8 mouse cellular contexts compared by ENCODE assay signal in genomic region chr6:38535788-38536187, GRCm38 (mm10). TPM values are rescaled to one million over a fixed set of nuclear protein-coding genes. Genes with fewer than 3 reads are reported as not detected.
DNase-seq lines count a peak whose midpoint lies in the region; ATAC-seq and TF ChIP-seq lines count a peak whose summit lies in the region.

No protein-coding gene starts in this region.

- no peak overlapping the region for H3K9ac ChIP-seq in kidney, embryonic 15.5 days
- H3K9ac ChIP-seq in embryonic facial prominence, embryonic 15.5 days, result no peak overlapping the region
- H3K9ac ChIP-seq in intestine, embryonic 16.5 days (ENCODE audit: low read depth, low read length), result no peak overlapping the region
- H3K9ac ChIP-seq in midbrain, postnatal 0 days (replicated peaks; ENCODE audit: low read length, poor library complexity, severe bottlenecking), result peak overlapping the region; percentile 79

- WGBS in kidney, embryonic 15.5 days, result 49% methylated on average over 1 of the region's 1 CpGs
- WGBS in embryonic facial prominence, embryonic 15.5 days, result 86% methylated on average over 1 of the region's 1 CpGs
- WGBS in intestine, embryonic 16.5 days, result 78% methylated on average over 1 of the region's 1 CpGs
- WGBS in midbrain, postnatal 0 days, result 70% methylated on average over 1 of the region's 1 CpGs

- H3K27me3 ChIP-seq in kidney, embryonic 15.5 days, result no peaks in the 10 kb centered on the region
- H3K27me3 ChIP-seq in embryonic facial prominence, embryonic 15.5 days, result no peaks in the 10 kb centered on the region
- no peaks in the 10 kb centered on the region for H3K27me3 ChIP-seq in intestine, embryonic 16.5 days (replicated peaks; ENCODE audit: control insufficient read depth, insufficient read depth, low read length)
- H3K27me3 ChIP-seq in midbrain, postnatal 0 days (ENCODE audit: insufficient read depth, low read length), result no peaks in the 10 kb centered on the region

- H3K36me3 ChIP-seq in kidney, embryonic 15.5 days, result peaks cover 12% of the 10 kb centered on the region; the same call in 1 of the 2 replicates
- peaks cover 4% of the 10 kb centered on the region; the same call in 1 of the 2 replicates for H3K36me3 ChIP-seq in embryonic facial prominence, embryonic 15.5 days
- no peaks in the 10 kb centered on the region for H3K36me3 ChIP-seq in intestine, embryonic 16.5 days (ENCODE audit: control insufficient read depth, insufficient read depth, low read length)
- H3K36me3 ChIP-seq in midbrain, postnatal 0 days (ENCODE audit: insufficient read depth, low read length), result 0 out of 2 replicates have a peak, but pooled peaks cover 6% of the 10 kb centered on the region

- peaks cover 14% of the 10 kb centered on the region for H3K4me1 ChIP-seq in kidney, embryonic 15.5 days
- peaks cover 5% of the 10 kb centered on the region for H3K4me1 ChIP-seq in embryonic facial prominence, embryonic 15.5 days
- H3K4me1 ChIP-seq in intestine, embryonic 16.5 days (ENCODE audit: control insufficient read depth, insufficient read depth, low read length), result 0 out of 2 replicates have a peak, but pooled peaks cover 4% of the 10 kb centered on the region
- no peaks in the 10 kb centered on the region for H3K4me1 ChIP-seq in midbrain, postnatal 0 days (ENCODE audit: insufficient read depth, low read length)

- TF ChIP-seq CTCF in midbrain, postnatal 0 days (IDR thresholded peaks at IDR 0.05), result no peak

- no peak for DNase-seq in kidney, adult 18-20 months
- no peak for DNase-seq in midbrain, postnatal 0 days (ENCODE audit: low spot score)
- DNase-seq in embryo, embryonic 11 days, result no peak
- no peak for DNase-seq in kidney, postnatal 14 days
- DNase-seq in spleen, postnatal 4 days (ENCODE audit: low spot score in 2 of 2), result no peak

- H3K9me3 ChIP-seq in kidney, embryonic 15.5 days (replicated peaks), result no peaks in the 10 kb centered on the region
- H3K9me3 ChIP-seq in embryonic facial prominence, embryonic 15.5 days (replicated peaks), result no peaks in the 10 kb centered on the region
- no peaks in the 10 kb centered on the region for H3K9me3 ChIP-seq in intestine, embryonic 16.5 days (ENCODE audit: control insufficient read depth, low read length)
- no peaks in the 10 kb centered on the region for H3K9me3 ChIP-seq in midbrain, postnatal 0 days (ENCODE audit: low read length)

- H3K27ac ChIP-seq in kidney, embryonic 15.5 days, result 0 out of 2 replicates have a peak overlapping the region, but pooled peaks have one; percentile 99
- H3K27ac ChIP-seq in embryonic facial prominence, embryonic 15.5 days (replicated peaks), result no peak overlapping the region
- no peak overlapping the region for H3K27ac ChIP-seq in intestine, embryonic 16.5 days (ENCODE audit: low read length)
- peak overlapping the region; percentile 95 for H3K27ac ChIP-seq in midbrain, postnatal 0 days (ENCODE audit: low read depth, low read length)

- H3K4me2 ChIP-seq in kidney, embryonic 15.5 days, result peak overlapping the region; percentile 80
- H3K4me2 ChIP-seq in embryonic facial prominence, embryonic 15.5 days (replicated peaks), result peak overlapping the region; percentile 61; the same call in 1 of the 2 replicates
- H3K4me2 ChIP-seq in intestine, embryonic 16.5 days (ENCODE audit: low read depth, low read length), result peak overlapping the region; percentile 68
- H3K4me2 ChIP-seq in midbrain, postnatal 0 days (ENCODE audit: low read depth, low read length, poor library complexity, severe bottlenecking), result peak overlapping the region; percentile 57

- ATAC-seq in kidney, embryonic 15.5 days (replicated peaks; ENCODE audit: low FRiP score), result no peak
- ATAC-seq in embryonic facial prominence, embryonic 15.5 days (ENCODE audit: insufficient number of reproducible peaks, low FRiP score, low TSS enrichment, low read depth), result no peak
- ATAC-seq in intestine, embryonic 16.5 days, result no peak
- ATAC-seq in midbrain, postnatal 0 days (ENCODE audit: low FRiP score), result no peak

- peak overlapping the region; percentile 94 for H3K4me3 ChIP-seq in kidney, embryonic 15.5 days (replicated peaks)
- peak overlapping the region; percentile 70; the same call in 1 of the 2 replicates for H3K4me3 ChIP-seq in embryonic facial prominence, embryonic 15.5 days (replicated peaks)
- H3K4me3 ChIP-seq in intestine, embryonic 16.5 days (ENCODE audit: low read length), result peak overlapping the region; percentile 97; the same call in 1 of the 2 replicates
- peak overlapping the region; percentile 66 for H3K4me3 ChIP-seq in midbrain, postnatal 0 days (ENCODE audit: low read depth, low read length)

RNA-seq across cellular contexts. Expression of gene Fmc1, which starts 2.5 kb away (rescaled TPM):
- 171 TPM in 2 replicates for polyA plus RNA-seq in kidney, embryonic 15.5 days (2015; fragmentation: Nextera tagmentation; extraction: Ambion mirVana)
- polyA plus RNA-seq in embryonic facial prominence, embryonic 15.5 days (2015; fragmentation: Nextera tagmentation; extraction: Ambion mirVana), result 80.9 and 93.2 TPM in 2 replicates
- 159 and 163 TPM in 2 replicates for polyA plus RNA-seq in intestine, embryonic 16.5 days (2015; fragmentation: Nextera tagmentation; extraction: Ambion mirVana)
- 48.3 and 48.4 TPM in 2 replicates for total RNA-seq in midbrain, postnatal 0 days (2014; rRNA removed)
- 226 and 228 TPM in 2 replicates for polyA plus RNA-seq in midbrain, postnatal 0 days (2015; fragmentation: Nextera tagmentation; extraction: Ambion mirVana)

RNA-seq across cellular contexts. Expression of gene Luc7l2, which starts 15.3 kb away (rescaled TPM):
- 41.1 and 41.7 TPM in 2 replicates for polyA plus RNA-seq in kidney, embryonic 15.5 days (2015; fragmentation: Nextera tagmentation; extraction: Ambion mirVana)
- 41.4 and 48.0 TPM in 2 replicates for polyA plus RNA-seq in embryonic facial prominence, embryonic 15.5 days (2015; fragmentation: Nextera tagmentation; extraction: Ambion mirVana)
- polyA plus RNA-seq in intestine, embryonic 16.5 days (2015; fragmentation: Nextera tagmentation; extraction: Ambion mirVana), result 24.9 and 26.7 TPM in 2 replicates
- total RNA-seq in midbrain, postnatal 0 days (2014; rRNA removed), result 51.5 and 88.0 TPM in 2 replicates
- polyA plus RNA-seq in midbrain, postnatal 0 days (2015; fragmentation: Nextera tagmentation; extraction: Ambion mirVana), result 26.2 and 40.3 TPM in 2 replicates

Comparison
In these comparisons a context has a peak if more than half of its experiments do, and no peak if none do; other contexts are left out.
1. H3K27ac ChIP-seq: peak in kidney, embryonic 15.5 days (single experiment) and midbrain, postnatal 0 days (single experiment); none in embryonic facial prominence, embryonic 15.5 days (single experiment) and intestine, embryonic 16.5 days (single experiment).
2. Peak in every context shown above with its lines, with median percentiles within 50 percentile points of each other: H3K4me2 ChIP-seq and H3K4me3 ChIP-seq.